Mouse (Mus musculus): ENCODE measurements around the gene Frmd4b. TPM values are rescaled to one million over a fixed set of nuclear protein-coding genes. Genes with fewer than 3 reads are reported as not detected.

Frmd4b gene
- polyA plus RNA-seq, 1 experiment from 2014 or later: 13.9 TPM

- WGBS: 81% methylated on average over 9 of the region's 9 CpGs
- no peak overlapping the region for H3K4me3 ChIP-seq
- H3K4me2 ChIP-seq: no peak overlapping the region
- peaks cover 6% of the 10 kb centered on the region; the same call in 1 of the 2 replicates for H3K4me1 ChIP-seq
- 0 out of 2 replicates have a peak, but pooled peaks cover 9% of the 10 kb centered on the region for H3K36me3 ChIP-seq
- H3K9ac ChIP-seq: no peak overlapping the region
- no peaks in the 10 kb centered on the region for H3K27me3 ChIP-seq
- H3K9me3 ChIP-seq: no peaks in the 10 kb centered on the region
- no peak overlapping the region for H3K27ac ChIP-seq
- no peak for ATAC-seq (ENCODE audit: insufficient number of reproducible peaks, low FRiP score, low TSS enrichment, low read depth)
These were observed 313.8 kb downstream of the Frmd4b start for GRCm38 (mm10) chr6:97303277-97304109.

GRCm38 (mm10) chr6:97302303-97302702, 315.0 kb downstream of the Frmd4b start:
- H3K9ac ChIP-seq: no peak overlapping the region
- ATAC-seq (ENCODE audit: insufficient number of reproducible peaks, low FRiP score, low TSS enrichment, low read depth): no peak
- 0 out of 2 replicates have a peak, but pooled peaks cover 13% of the 10 kb centered on the region for H3K36me3 ChIP-seq
- peaks cover 6% of the 10 kb centered on the region; the same call in 1 of the 2 replicates for H3K4me1 ChIP-seq
- no peak overlapping the region for H3K27ac ChIP-seq
- H3K4me3 ChIP-seq: no peak overlapping the region
- H3K4me2 ChIP-seq: no peak overlapping the region
- WGBS: 84% methylated on average over 7 of the region's 7 CpGs
- H3K9me3 ChIP-seq: no peaks in the 10 kb centered on the region
- no peaks in the 10 kb centered on the region for H3K27me3 ChIP-seq

GRCm38 (mm10) chr6:97300659-97301058, 316.7 kb downstream of the Frmd4b start:
- Histone ChIP-seq H3K4me2 (no peak overlapping the region), H3K4me1 (peaks cover 6% of the 10 kb centered on the region; the same call in 1 of the 2 replicates), H3K4me3 (no peak overlapping the region), H3K9me3 (no peaks in the 10 kb centered on the region), H3K9ac (no peak overlapping the region), H3K36me3 (peaks cover 21% of the 10 kb centered on the region), H3K27ac (no peak overlapping the region), H3K27me3 (no peaks in the 10 kb centered on the region)
- no peak for ATAC-seq (ENCODE audit: insufficient number of reproducible peaks, low FRiP score, low TSS enrichment, low read depth)
- 83% methylated on average over 6 of the region's 6 CpGs for WGBS

GRCm38 (mm10) chr6:97300180-97300579, 317.2 kb downstream of the Frmd4b start:
- 93% methylated on average over 6 of the region's 6 CpGs for WGBS
- H3K4me1 ChIP-seq: peaks cover 6% of the 10 kb centered on the region; the same call in 1 of the 2 replicates
- no peaks in the 10 kb centered on the region for H3K27me3 ChIP-seq
- H3K9me3 ChIP-seq: no peaks in the 10 kb centered on the region
- H3K4me3 ChIP-seq: no peak overlapping the region
- no peak for ATAC-seq (ENCODE audit: insufficient number of reproducible peaks, low FRiP score, low TSS enrichment, low read depth)
- no peak overlapping the region for H3K27ac ChIP-seq
- peaks cover 25% of the 10 kb centered on the region for H3K36me3 ChIP-seq
- H3K4me2 ChIP-seq: no peak overlapping the region
- H3K9ac ChIP-seq: no peak overlapping the region

GRCm38 (mm10) chr6:97297151-97297550, 320.2 kb downstream of the Frmd4b start:
- H3K4me1 ChIP-seq: 0 out of 2 replicates have a peak, but pooled peaks cover 3% of the 10 kb centered on the region
- no peak overlapping the region for H3K27ac ChIP-seq
- H3K9me3 ChIP-seq: no peaks in the 10 kb centered on the region
- no peak for ATAC-seq (ENCODE audit: insufficient number of reproducible peaks, low FRiP score, low TSS enrichment, low read depth)
- no peak overlapping the region for H3K4me2 ChIP-seq
- 67% methylated on average over 3 of the region's 3 CpGs for WGBS
- no peaks in the 10 kb centered on the region for H3K27me3 ChIP-seq
- peaks cover 23% of the 10 kb centered on the region for H3K36me3 ChIP-seq
- H3K4me3 ChIP-seq: no peak overlapping the region
- no peak overlapping the region for H3K9ac ChIP-seq

- H3K4me1 ChIP-seq: 0 out of 2 replicates have a peak, but pooled peaks cover 5% of the 10 kb centered on the region
- WGBS: 92% methylated on average over 21 of the region's 21 CpGs
- H3K36me3 ChIP-seq: peaks cover 23% of the 10 kb centered on the region
- no peaks in the 10 kb centered on the region for H3K27me3 ChIP-seq
- no peak overlapping the region for H3K4me3 ChIP-seq
- no peak overlapping the region for H3K27ac ChIP-seq
- H3K4me2 ChIP-seq: no peak overlapping the region
- no peak for ATAC-seq (ENCODE audit: insufficient number of reproducible peaks, low FRiP score, low TSS enrichment, low read depth)
- H3K9me3 ChIP-seq: no peaks in the 10 kb centered on the region
- no peak overlapping the region for H3K9ac ChIP-seq
These were observed 321.3 kb downstream of the Frmd4b start for GRCm38 (mm10) chr6:97295866-97296527.

- H3K4me3 ChIP-seq: no peak overlapping the region
- H3K9me3 ChIP-seq: no peaks in the 10 kb centered on the region
- H3K9ac ChIP-seq: no peak overlapping the region
- H3K4me2 ChIP-seq: no peak overlapping the region
- H3K4me1 ChIP-seq: 0 out of 2 replicates have a peak, but pooled peaks cover 5% of the 10 kb centered on the region
- H3K36me3 ChIP-seq: peaks cover 23% of the 10 kb centered on the region
- H3K27me3 ChIP-seq: no peaks in the 10 kb centered on the region
- no peak overlapping the region for H3K27ac ChIP-seq
- no peak for ATAC-seq (ENCODE audit: insufficient number of reproducible peaks, low FRiP score, low TSS enrichment, low read depth)
- WGBS: 87% methylated on average over 9 of the region's 9 CpGs
These were observed 321.9 kb downstream of the Frmd4b start for GRCm38 (mm10) chr6:97295416-97295815.

- peaks cover 16% of the 10 kb centered on the region for H3K36me3 ChIP-seq
- H3K4me1 ChIP-seq: 0 out of 2 replicates have a peak, but pooled peaks cover 5% of the 10 kb centered on the region
- H3K4me2 ChIP-seq: no peak overlapping the region
- no peak overlapping the region for H3K4me3 ChIP-seq
- H3K9me3 ChIP-seq: no peaks in the 10 kb centered on the region
- no peak for ATAC-seq (ENCODE audit: insufficient number of reproducible peaks, low FRiP score, low TSS enrichment, low read depth)
- no peak overlapping the region for H3K9ac ChIP-seq
- 67% methylated on average over 12 of the region's 12 CpGs for WGBS
- H3K27me3 ChIP-seq: no peaks in the 10 kb centered on the region
- no peak overlapping the region for H3K27ac ChIP-seq
These were observed 323.4 kb downstream of the Frmd4b start for GRCm38 (mm10) chr6:97293667-97294569.

- no peaks in the 10 kb centered on the region for H3K27me3 ChIP-seq
- H3K4me2 ChIP-seq: no peak overlapping the region
- H3K4me1 ChIP-seq: 0 out of 2 replicates have a peak, but pooled peaks cover 5% of the 10 kb centered on the region
- peaks cover 14% of the 10 kb centered on the region for H3K36me3 ChIP-seq
- H3K4me3 ChIP-seq: no peak overlapping the region
- no peak overlapping the region for H3K9ac ChIP-seq
- 65% methylated on average over 5 of the region's 5 CpGs for WGBS
- H3K9me3 ChIP-seq: no peaks in the 10 kb centered on the region
- no peak overlapping the region for H3K27ac ChIP-seq
- ATAC-seq (ENCODE audit: insufficient number of reproducible peaks, low FRiP score, low TSS enrichment, low read depth): no peak
These were observed 324.4 kb downstream of the Frmd4b start for GRCm38 (mm10) chr6:97292894-97293293.

- Histone ChIP-seq H3K9me3 (no peaks in the 10 kb centered on the region), H3K4me1 (0 out of 2 replicates have a peak, but pooled peaks cover 5% of the 10 kb centered on the region), H3K27ac (no peak overlapping the region), H3K36me3 (peaks cover 13% of the 10 kb centered on the region), H3K9ac (no peak overlapping the region), H3K27me3 (no peaks in the 10 kb centered on the region), H3K4me2 (no peak overlapping the region), H3K4me3 (no peak overlapping the region)
- WGBS: 95% methylated on average over 3 of the region's 3 CpGs
- ATAC-seq (ENCODE audit: insufficient number of reproducible peaks, low FRiP score, low TSS enrichment, low read depth): no peak
These were observed 325.2 kb downstream of the Frmd4b start for GRCm38 (mm10) chr6:97292096-97292495.

- Histone ChIP-seq H3K4me3 (no peak overlapping the region), H3K27me3 (no peaks in the 10 kb centered on the region), H3K9me3 (no peaks in the 10 kb centered on the region), H3K4me2 (no peak overlapping the region), H3K27ac (no peak overlapping the region; the same call in 1 of the 2 replicates), H3K36me3 (peaks cover 11% of the 10 kb centered on the region), H3K9ac (no peak overlapping the region), H3K4me1 (0 out of 2 replicates have a peak, but pooled peaks cover 5% of the 10 kb centered on the region)
- 68% methylated on average over 21 of the region's 21 CpGs for WGBS
- ATAC-seq (ENCODE audit: insufficient number of reproducible peaks, low FRiP score, low TSS enrichment, low read depth): no peak
These were observed 326.0 kb downstream of the Frmd4b start for GRCm38 (mm10) chr6:97291159-97291908.

Data from limb, embryonic 15.5 days (tissue).